Mouse (Mus musculus): ENCODE measurements around the gene 5031439G07Rik. TPM values are rescaled to one million over a fixed set of nuclear protein-coding genes. Genes with fewer than 3 reads are reported as not detected.
"Not testable (repeated sequence)": the region's sequence is repeated elsewhere in the genome, so short reads cannot be mapped to it uniquely, and the experiment has no call there.

5031439G07Rik gene
- polyA plus RNA-seq, 1 experiment from 2014 or later, result 4.3 TPM

- ATAC-seq (peak; percentile 68), DNase-seq (ENCODE audit: low spot score) (peak; percentile 64)
- Histone ChIP-seq H3K27me3 (replicated peaks; ENCODE audit: insufficient read depth, low read length) (no peaks in the 10 kb centered on the region), H3K4me2 (replicated peaks; ENCODE audit: low read depth, low read length) (peak overlapping the region; percentile 30; the same call in 1 of the 2 replicates), H3K4me1 (ENCODE audit: insufficient read depth, low read depth, low read length) (0 out of 2 replicates have a peak, but pooled peaks cover 3% of the 10 kb centered on the region), H3K36me3 (ENCODE audit: insufficient read depth, low read length) (no peaks in the 10 kb centered on the region), H3K27ac (ENCODE audit: low read length) (no peak overlapping the region), H3K9me3 (ENCODE audit: low read length) (no peaks in the 10 kb centered on the region), H3K4me3 (ENCODE audit: low read depth, low read length) (no peak overlapping the region), H3K9ac (replicated peaks; ENCODE audit: low read depth) (no peak overlapping the region)
- no peak for TF ChIP-seq EP300 (IDR thresholded peaks at IDR 0.05)
- no peak for TF ChIP-seq CTCF (IDR thresholded peaks at IDR 0.05)
- WGBS, result 28% methylated on average over 7 of the region's 7 CpGs
Observed at GRCm38 (mm10) chr15:84898077-84898476, 90.3 kb downstream of the 5031439G07Rik start.

DNA sequence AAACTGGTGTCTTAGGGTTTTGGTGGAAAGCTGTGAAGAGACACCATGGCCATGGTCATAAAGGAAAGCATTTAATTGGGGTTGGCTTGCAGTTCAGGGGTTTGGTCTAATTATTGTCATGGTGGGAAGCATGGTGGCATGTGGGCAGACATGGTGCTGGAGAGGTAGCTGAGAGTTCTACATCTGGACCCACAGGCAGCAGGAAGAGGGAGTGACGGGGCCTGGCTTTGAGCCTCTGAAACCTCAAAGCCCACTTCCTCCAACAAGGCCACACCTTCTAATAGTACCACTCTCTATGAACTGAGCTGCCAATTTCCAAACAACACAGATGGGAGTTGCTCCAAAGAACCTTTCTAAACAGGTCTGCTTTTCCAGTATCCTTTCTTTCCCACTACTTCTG lies 91.7 kb downstream of the 5031439G07Rik start:
- Histone ChIP-seq H3K4me3 (ENCODE audit: low read depth, low read length) (no peak overlapping the region), H3K27me3 (replicated peaks; ENCODE audit: insufficient read depth, low read length) (no peaks in the 10 kb centered on the region), H3K27ac (ENCODE audit: low read length) (no peak overlapping the region), H3K36me3 (ENCODE audit: insufficient read depth, low read length) (no peaks in the 10 kb centered on the region), H3K4me1 (ENCODE audit: insufficient read depth, low read depth, low read length) (0 out of 2 replicates have a peak, but pooled peaks cover 3% of the 10 kb centered on the region), H3K9ac (replicated peaks; ENCODE audit: low read depth) (no peak overlapping the region), H3K4me2 (replicated peaks; ENCODE audit: low read depth, low read length) (no peak overlapping the region), H3K9me3 (ENCODE audit: low read length) (no peaks in the 10 kb centered on the region)
- DNase-seq (ENCODE audit: low spot score), result no peak
- TF ChIP-seq CTCF (IDR thresholded peaks at IDR 0.05) (no peak), EP300 (IDR thresholded peaks at IDR 0.05) (no peak)
- 53% methylated on average over 1 of the region's 1 CpGs for WGBS
- ATAC-seq, result no peak

DNA sequence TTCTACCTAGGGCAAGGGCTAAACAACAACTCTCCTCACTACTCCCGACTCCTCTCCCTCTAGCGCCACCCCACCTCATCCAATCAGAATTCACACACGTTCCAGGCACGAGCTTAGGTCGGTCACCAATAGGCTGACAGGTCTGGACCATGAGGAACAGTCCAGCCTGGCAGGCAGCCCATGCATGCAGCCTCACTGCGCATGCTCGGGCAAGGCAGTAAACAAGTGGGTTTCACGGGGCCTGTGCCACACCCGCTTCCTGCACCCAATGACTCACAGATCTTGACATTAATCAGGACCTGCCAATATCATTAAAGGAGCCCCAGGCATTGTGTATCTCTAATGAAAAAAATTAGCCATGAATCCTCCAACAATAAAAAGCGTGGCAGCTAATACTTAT lies 92.1 kb downstream of the 5031439G07Rik start:
- not testable (repeated sequence) for H3K36me3 ChIP-seq (ENCODE audit: insufficient read depth, low read length); ATAC-seq; H3K27me3 ChIP-seq (replicated peaks; ENCODE audit: insufficient read depth, low read length); H3K4me3 ChIP-seq (ENCODE audit: low read depth, low read length); H3K9ac ChIP-seq (replicated peaks; ENCODE audit: low read depth); H3K4me2 ChIP-seq (replicated peaks; ENCODE audit: low read depth, low read length); DNase-seq (ENCODE audit: low spot score); H3K9me3 ChIP-seq (ENCODE audit: low read length); H3K27ac ChIP-seq (ENCODE audit: low read length); H3K4me1 ChIP-seq (ENCODE audit: insufficient read depth, low read depth, low read length)
- 71% methylated on average over 10 of the region's 10 CpGs for WGBS

Small RNA genes within 50 kb of the gene (microRNA-seq; reads per million reads assigned to microRNA genes)
- gene Mir1249, result 13.5 reads per million, percentile 26 among the genes with 10 or more reads in this experiment

Other genes starting within 250 kb of the 5031439G07Rik start
- gene Phf21b, start 132.5 kb downstream of the 5031439G07Rik start, polyA plus RNA-seq (2015; fragmentation: Nextera tagmentation; extraction: Ambion mirVana), result 0.08 and 0.12 TPM in 2 replicates
- 0.10 and 0.12 TPM in 2 replicates for gene Gm29666, start 68.5 kb downstream of the 5031439G07Rik start, polyA plus RNA-seq (2015; fragmentation: Nextera tagmentation; extraction: Ambion mirVana)
- 12.1 and 13.9 TPM in 2 replicates for gene Nup50, start 65.1 kb downstream of the 5031439G07Rik start, polyA plus RNA-seq (2015; fragmentation: Nextera tagmentation; extraction: Ambion mirVana)
- 33.6 and 41.0 TPM in 2 replicates for gene Upk3a, start 28.6 kb upstream of the 5031439G07Rik start, polyA plus RNA-seq (2015; fragmentation: Nextera tagmentation; extraction: Ambion mirVana)
- gene Fam118a, start 40.4 kb upstream of the 5031439G07Rik start, polyA plus RNA-seq (2015; fragmentation: Nextera tagmentation; extraction: Ambion mirVana), result 18.2 and 18.9 TPM in 2 replicates
- 0.04 TPM in 1 of 2 replicates, not detected in the other for gene Smc1b, start 143.4 kb upstream of the 5031439G07Rik start, polyA plus RNA-seq (2015; fragmentation: Nextera tagmentation; extraction: Ambion mirVana)
- gene Ribc2, start 143.5 kb upstream of the 5031439G07Rik start, polyA plus RNA-seq (2015; fragmentation: Nextera tagmentation; extraction: Ambion mirVana), result 0.56 and 1.2 TPM in 2 replicates
- 45.7 and 51.2 TPM in 2 replicates for gene Fbln1, start 217.4 kb upstream of the 5031439G07Rik start, polyA plus RNA-seq (2015; fragmentation: Nextera tagmentation; extraction: Ambion mirVana)